Mouse (Mus musculus) brain, embryonic 14.5 days (tissue): ENCODE results near the gene Zdhhc18. TPM values are rescaled to one million over a fixed set of nuclear protein-coding genes. Genes with fewer than 3 reads are reported as not detected.

Experiments
- DNase-seq: peaks from one replicate; pipeline ENCODE4 v3.0.0-alpha.2; 2011; ENCODE audit warnings: low read depth
- CTCF ChIP-seq: fragments of 200-500 bp; IDR thresholded peaks from 2 replicates; pipeline ENCODE4 v1.5.1; 2012; ENCODE audit warnings: inconsistent platforms, mild to moderate bottlenecking, moderate library complexity, borderline replicate concordance; ENCODE audit not compliant: insufficient read depth, insufficient read length; ENCODE audit errors: extremely low read depth
- POLR2A ChIP-seq: fragments of 200-500 bp; IDR thresholded peaks from 2 replicates; pipeline ENCODE4 v1.6.1; 2012; ENCODE audit warnings: mild to moderate bottlenecking, inconsistent platforms, borderline replicate concordance; ENCODE audit not compliant: poor library complexity, insufficient read depth, insufficient read length, severe bottlenecking; ENCODE audit errors: extremely low read depth
- polyA plus RNA-seq: library from polyadenylated mRNA; depleted of rRNA; stranded (reverse); fragments of >200 nt; gene quantifications from 2 replicates; pipeline ENCODE4 v1.2.3, GENCODE M21; 2012

Zdhhc18 gene
- polyA plus RNA-seq, 1 experiment: 39.9 TPM

DNA sequence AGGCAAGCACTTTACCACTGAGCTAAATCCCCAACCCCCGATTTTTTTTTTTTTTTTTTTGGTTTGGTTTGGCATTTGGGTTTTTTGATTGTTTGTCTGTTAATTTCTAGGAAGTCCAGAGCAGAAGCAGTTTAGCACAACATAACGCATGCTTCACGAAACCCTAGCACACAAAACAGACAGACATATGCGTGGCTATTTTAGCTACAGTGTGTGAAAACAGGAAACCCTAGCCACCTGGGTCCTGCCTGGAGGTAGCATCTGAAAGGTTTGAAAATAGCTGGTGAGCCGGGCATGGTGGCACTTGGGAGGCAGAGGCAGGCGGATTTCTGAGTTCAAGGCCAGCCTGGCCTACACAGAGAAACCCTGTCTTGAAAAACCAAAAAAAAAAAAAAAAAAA lies 53.9 kb downstream of the Zdhhc18 start:
- no peak for TF ChIP-seq POLR2A
- no peak for TF ChIP-seq CTCF
- no peak for DNase-seq

DNA sequence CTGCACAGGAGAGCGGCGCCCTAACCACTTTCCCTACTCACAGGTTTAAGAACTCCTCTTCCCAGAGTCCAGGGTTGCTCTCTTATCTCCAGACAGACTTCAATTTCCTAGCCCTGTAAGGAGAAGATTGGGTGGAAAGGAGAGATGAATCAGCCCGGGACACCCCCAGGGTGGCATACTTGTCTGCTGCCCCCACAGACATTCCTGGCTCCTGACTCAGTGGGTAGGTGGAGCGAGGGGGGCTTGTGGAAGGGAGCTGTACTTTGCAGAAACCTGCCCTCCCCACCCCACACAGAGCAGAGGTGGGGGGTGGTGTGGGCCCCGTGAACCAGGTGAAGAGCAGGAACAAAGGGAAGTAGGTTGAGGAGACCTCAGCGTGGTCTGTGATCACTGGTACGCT lies 54.4 kb downstream of the Zdhhc18 start:
- TF ChIP-seq POLR2A: no peak
- TF ChIP-seq CTCF: no peak
- no peak for DNase-seq

DNA sequence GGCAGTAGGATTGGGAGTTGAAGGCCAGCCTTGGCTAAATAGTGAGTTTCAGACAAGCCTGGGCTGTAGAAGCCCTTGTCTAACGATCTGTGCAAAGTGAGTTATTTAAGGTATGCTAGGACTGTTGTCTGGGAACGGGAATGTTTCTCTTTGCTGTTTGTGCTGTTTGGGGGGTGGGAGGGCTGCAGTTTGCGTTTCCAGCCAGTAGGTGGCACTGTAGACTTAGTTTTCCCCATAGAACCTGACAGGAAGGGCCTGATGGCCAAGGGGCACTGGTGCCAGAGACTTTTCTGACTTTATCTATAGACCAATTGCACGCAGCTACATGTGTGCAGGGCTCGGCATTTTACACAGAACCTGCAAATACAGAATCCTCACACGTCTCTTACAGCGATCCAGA lies 57.4 kb downstream of the Zdhhc18 start:
- peak; percentile 75 for DNase-seq
- TF ChIP-seq CTCF: peak; percentile 93
- no peak for TF ChIP-seq POLR2A

DNA sequence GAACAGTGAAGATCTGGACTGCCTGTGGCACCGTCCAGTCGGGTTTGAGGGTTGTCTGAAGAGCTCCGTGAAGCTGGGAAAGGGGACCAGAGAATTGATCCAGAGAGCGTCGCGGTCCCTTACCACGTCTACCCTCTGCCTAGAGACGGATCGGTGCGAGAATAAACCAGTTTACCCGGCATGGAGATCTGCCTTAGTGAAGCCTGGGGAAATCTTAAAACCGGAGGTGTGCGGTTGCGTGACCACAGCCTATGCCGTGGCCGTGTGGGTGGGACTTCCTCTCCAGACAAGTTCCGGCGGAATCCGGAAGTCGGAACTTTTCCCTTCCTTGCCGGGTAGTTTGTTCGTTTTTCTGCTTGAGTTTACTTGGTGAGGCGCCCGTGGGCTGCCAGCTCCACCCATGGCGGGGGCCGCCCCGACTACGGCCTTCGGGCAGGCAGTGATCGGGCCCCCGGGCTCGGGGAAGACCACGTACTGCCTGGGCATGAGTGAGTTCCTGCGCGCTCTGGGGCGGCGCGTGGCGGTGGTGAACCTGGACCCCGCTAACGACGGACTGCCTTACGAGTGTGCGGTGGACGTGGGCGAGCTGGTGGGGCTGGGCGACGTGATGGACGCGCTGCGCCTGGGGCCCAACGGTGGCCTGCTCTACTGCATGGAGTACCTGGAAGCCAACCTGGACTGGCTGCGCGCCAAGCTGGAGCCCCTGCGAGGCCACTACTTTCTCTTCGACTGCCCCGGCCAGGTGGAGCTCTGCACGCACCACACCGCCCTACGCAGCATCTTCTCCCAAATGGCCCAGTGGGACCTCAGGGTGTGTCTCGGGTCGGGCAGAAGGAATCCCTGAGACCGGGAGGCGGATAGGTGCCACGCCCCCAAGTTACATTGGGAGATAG lies 65.6 kb downstream of the Zdhhc18 start, which contains the start of gene Gpn2:
Gene Gpn2 (plus strand): TSS at position 304 of the 893 bp plus-strand sequence.
- peak; percentile 95 for DNase-seq
- TF ChIP-seq CTCF (no peak), POLR2A (peak; percentile 42; the same call in 1 of the 2 replicates)

DNA sequence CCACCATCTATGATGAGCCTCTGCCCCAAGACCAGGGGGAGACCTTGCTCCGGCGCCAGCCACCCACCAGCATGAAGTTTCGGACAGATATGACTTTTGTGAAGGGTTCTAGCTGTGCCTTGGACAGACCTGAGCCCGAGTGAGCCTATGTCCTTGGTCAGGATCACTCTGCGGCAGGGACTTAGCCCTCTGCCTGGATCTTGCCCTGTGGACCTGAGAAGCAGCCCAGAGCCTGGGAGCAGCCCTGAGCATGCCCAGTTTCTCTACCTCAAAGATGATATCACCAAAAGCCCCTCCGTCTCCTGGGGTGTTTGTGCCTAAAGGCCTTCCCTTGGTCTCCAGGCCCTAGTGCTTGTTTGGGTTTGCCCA lies 66.3 kb downstream of the Zdhhc18 start:
- TF ChIP-seq CTCF: no peak
- no peak for TF ChIP-seq POLR2A
- no peak for DNase-seq

DNA sequence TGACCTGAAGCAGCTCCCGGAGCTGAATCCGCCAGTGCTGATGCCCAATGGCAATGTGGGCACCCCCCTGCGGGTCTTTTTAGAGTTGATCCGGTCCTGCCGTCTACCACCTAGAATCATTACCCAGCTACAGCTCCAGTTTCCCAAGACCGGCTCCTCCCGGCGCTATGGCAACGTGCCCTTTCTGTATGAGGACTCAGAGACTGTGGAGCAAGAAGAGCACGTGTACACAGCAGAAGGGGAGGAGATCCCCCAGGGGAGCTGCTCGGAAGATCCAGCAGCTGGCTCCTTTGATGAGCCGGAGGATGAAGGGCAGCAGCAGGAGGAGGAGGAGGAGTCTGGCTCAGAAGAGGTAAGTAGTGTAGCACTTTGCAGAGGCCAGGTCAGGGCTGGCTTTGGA lies 72.0 kb downstream of the Zdhhc18 start:
- no peak for DNase-seq
- TF ChIP-seq POLR2A (no peak), CTCF (no peak)

DNA sequence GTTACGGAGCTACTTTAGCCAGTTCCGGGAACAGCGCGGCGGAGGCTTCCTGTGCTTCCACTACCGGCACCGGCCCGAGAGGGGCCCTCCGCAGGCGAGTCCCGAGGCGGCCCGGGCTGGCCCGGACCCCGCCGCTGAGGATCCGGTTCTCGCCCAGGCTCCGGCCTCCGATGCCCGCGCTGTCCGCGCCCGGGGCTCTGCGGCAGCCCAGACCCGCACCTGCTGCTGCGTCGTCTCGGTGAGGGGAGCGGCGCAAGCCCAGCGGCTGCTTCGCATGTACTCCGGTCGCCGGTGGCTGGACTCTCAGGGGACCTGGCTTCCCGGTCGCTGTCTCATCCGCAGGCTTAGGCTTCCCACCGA lies 75.1 kb downstream of the Zdhhc18 start:
- DNase-seq: no peak
- TF ChIP-seq POLR2A: no peak
- TF ChIP-seq CTCF: no peak

DNA sequence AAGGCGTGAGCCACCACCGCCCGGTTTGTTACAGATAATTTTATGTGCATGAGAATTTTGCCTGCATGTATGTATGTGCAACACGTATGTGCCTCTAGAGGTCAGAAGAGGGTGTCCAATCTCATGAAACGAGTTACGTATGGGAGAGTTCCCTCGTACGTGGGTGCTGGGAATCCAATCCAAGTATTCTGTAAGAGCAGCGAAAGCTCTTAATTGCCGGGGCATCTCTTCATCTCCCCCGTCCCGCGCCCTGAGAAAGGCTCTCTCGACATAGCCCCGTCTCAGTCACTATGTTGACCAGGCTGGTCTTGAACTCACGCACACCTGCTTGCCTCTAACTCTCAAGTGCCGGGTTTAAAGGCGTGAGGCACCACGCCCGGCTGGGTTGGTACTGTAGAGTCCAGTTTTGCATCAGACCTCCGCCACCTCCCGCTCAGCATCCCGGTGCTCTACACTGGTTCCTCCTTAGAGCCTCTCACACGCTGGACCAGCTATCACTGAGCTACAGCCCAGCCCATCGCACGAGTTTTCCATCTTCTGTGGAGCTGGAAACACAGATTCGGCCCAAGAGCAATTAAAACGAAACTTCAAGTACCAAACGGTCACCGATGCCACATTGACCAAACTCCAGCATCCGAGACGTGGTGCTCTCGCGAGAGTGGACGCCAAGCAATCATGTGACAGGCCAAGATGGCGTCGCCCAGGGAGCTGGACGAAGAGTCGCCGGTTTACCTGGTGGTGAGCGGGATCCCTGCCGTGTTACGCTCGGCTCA lies 75.7 kb downstream of the Zdhhc18 start, which contains the start of gene Gpatch3:
Gene Gpatch3 (plus strand): TSS at position 676 of the 773 bp plus-strand sequence.
- peak; percentile 97 for DNase-seq
- peak; percentile 19; the same call in 1 of the 2 replicates for TF ChIP-seq CTCF
- TF ChIP-seq POLR2A: peak; percentile 47; the same call in 1 of the 2 replicates

DNA sequence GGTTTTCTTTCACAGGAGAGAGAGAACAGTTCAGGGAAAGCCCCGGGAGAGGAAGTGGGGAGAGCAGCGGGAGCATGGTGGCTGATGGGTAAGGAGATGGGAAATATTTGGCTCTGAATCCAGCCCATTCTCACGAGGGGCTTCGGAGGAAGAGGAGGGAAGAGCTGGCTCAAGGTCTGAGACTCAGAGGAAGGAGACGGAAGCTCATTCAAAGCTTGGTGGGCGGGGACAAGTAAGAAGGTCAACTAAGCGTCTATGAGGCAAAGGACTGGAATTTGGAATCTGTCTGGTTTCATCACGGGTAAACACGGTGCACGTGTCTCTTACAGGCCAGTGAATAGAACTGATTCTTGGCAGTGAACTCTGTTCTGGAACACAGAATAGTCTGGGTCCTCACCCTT lies 79.9 kb downstream of the Zdhhc18 start:
- TF ChIP-seq CTCF: no peak
- no peak for TF ChIP-seq POLR2A
- no peak for DNase-seq

DNA sequence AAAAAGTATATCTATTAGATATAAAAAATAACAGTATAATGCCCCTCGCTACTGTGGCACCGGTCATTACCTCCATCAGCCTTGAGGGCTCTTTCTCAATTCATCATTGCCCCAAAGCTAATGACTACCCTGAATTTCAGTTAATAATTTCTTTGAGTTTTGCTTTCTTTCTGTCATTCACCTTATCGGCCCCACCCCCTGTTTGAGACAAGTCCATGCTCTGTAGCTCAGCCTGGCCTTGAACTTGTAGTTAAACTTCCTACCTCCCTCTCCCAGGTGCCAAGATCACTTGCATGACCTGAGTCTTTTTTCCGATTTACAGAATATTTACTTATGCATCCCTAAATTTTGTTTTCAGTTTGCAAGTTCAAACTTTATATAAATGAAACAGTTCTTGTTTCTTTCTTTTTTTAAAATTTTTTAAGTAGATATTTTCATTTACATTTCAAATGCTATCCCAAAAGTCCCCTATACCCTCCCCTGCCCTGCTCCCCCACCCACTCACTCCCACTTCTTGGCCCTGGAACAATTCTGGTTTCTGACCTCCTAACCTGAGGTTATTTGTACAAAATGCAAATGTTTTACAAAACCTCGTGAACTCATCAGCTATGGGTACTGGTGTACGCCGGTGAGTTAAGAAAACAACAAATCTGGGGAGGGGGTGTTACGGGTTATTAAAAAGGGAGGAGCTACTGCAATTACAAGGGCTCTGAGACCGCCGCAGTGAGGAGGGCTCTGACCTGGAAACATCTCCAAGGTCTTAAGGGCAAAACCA lies 80.5 kb downstream of the Zdhhc18 start:
- no peak for DNase-seq
- TF ChIP-seq CTCF: no peak
- TF ChIP-seq POLR2A: no peak

DNA sequence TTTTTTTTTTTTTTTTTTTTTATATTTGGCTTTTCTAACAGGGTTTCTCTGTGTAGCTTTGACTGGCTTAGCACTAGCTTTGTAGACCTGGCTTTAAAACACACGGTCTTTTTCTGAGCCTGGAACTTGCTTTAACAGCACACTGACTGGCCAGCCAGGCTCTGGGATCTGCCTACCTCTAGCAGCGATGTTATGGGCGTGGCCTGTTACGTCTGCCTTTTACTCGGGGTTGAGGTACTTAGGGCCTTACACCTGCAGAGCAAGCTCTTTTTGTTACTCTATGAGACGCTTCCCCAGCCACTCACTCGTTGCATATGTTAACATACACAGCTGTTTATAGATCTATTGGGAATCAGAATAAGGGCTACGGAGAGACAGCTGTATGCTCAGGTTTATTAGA lies 82.7 kb downstream of the Zdhhc18 start:
- no peak for TF ChIP-seq POLR2A
- TF ChIP-seq CTCF: no peak
- no peak for DNase-seq
